Mouse (Mus musculus) E14TG2a.4 (cell line): Measurements from ENCODE around the gene Znrf1.

Experiments used
- CTCF ChIP-seq: conservative IDR thresholded peaks from 2 replicates; pipeline ENCODE4 v1.5.1; 2014; ENCODE audit warnings: low read length
- NANOG ChIP-seq: IDR thresholded peaks from 2 replicates; pipeline ENCODE4 v1.6.1; 2014; ENCODE audit warnings: borderline replicate concordance, low read length, mixed read lengths

DNA sequence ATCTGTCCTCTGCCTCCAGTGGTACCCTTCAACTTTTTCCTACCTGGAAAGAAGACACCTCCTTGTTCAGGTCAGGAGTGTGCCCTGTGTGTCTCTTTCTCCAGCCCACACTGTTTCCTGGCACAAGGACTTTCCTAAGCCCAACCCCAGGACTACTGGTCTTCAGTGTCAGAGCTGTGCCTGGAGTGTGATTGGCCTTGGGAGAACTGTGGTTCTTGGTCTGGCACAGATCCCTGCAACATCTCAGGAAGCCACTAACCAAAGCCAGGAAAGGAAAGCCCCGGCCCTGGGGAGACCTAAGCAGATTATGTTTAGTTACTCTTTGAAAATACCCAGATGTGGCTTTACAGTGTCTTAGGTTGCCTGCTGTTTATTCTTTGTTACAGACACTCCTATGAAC is 84.0 kb downstream of the Znrf1 start:
- no peak for TF ChIP-seq CTCF
- TF ChIP-seq NANOG, result no peak
